Mouse (Mus musculus) heart, postnatal 0 days (tissue): ENCODE data around the gene Gtf2f2.

Experiments used
- CTCF ChIP-seq: IDR thresholded peaks from 2 replicates; pipeline ENCODE4 v1.5.1; 2016; ENCODE audit warnings: antibody characterized with exemption, control low read depth, low read depth
- EP300 ChIP-seq: IDR thresholded peaks from 2 replicates; pipeline ENCODE4 v1.6.1; 2016; ENCODE audit warnings: antibody characterized with exemption, low read depth

- TF ChIP-seq CTCF (no peak), EP300 (no peak)
Observed at GRCm38 (mm10) chr14:75881856-75882255, 128.8 kb downstream of the Gtf2f2 start.
